Mouse (Mus musculus) limb, embryonic 11.5 days (tissue): ENCODE data around the gene Prss27. TPM values are rescaled to one million over a fixed set of nuclear protein-coding genes. Genes with fewer than 3 reads are reported as not detected.

Experiments used
- ATAC-seq: fragments of 200-750 bp; cut with Nextera tagmentation; 2 replicates; pipeline ENCODE4 v1.8.0; 2017; ENCODE audit warnings: low read depth; ENCODE audit not compliant: insufficient number of reproducible peaks, low FRiP score, low TSS enrichment
- DNase-seq: peaks from one replicate; pipeline ENCODE4 v3.0.0-alpha.2; 2015; ENCODE audit warnings: low spot score
- H3K27ac ChIP-seq: fragments of 300-500 bp; sonication (generic); replicated peaks from 2 replicates; pipeline ENCODE4 v1.5.1; 2014; ENCODE audit warnings: low read depth, mild to moderate bottlenecking, low read length
- H3K27me3 ChIP-seq: fragments of 300-500 bp; sonication (generic); 2 replicates; pipeline ENCODE4 v1.6.1; 2014; ENCODE audit warnings: mild to moderate bottlenecking, low read length, mixed read lengths; ENCODE audit not compliant: control insufficient read depth, insufficient read depth
- H3K36me3 ChIP-seq: fragments of 300-500 bp; sonication (generic); 2 replicates; pipeline ENCODE4 v1.6.1; 2014; ENCODE audit warnings: mild to moderate bottlenecking, low read length, moderate library complexity, mixed read lengths; ENCODE audit not compliant: control insufficient read depth, insufficient read depth
- H3K4me1 ChIP-seq: fragments of 300-500 bp; sonication (generic); 2 replicates; pipeline ENCODE4 v1.6.1; 2014; ENCODE audit warnings: low read length, mixed read lengths; ENCODE audit not compliant: control insufficient read depth, insufficient read depth
- H3K4me2 ChIP-seq: fragments of 300-500 bp; sonication (generic); 2 replicates; pipeline ENCODE4 v1.6.1; 2014; ENCODE audit warnings: low read depth, mild to moderate bottlenecking, moderate library complexity; ENCODE audit not compliant: severe bottlenecking
- H3K4me3 ChIP-seq: fragments of 300-500 bp; sonication (generic); 2 replicates; pipeline ENCODE4 v1.5.1; 2014; ENCODE audit warnings: low read depth, low read length
- H3K9ac ChIP-seq: fragments of 300-500 bp; sonication (generic); 2 replicates; pipeline ENCODE4 v1.6.1; 2014; ENCODE audit warnings: mild to moderate bottlenecking, low read length
- H3K9me3 ChIP-seq: fragments of 300-500 bp; sonication (generic); 2 replicates; pipeline ENCODE4 v1.6.1; 2016; ENCODE audit warnings: low read length; ENCODE audit not compliant: control insufficient read depth
- WGBS: fragments of 180-500 bp; shearing (Covaris S2); extraction: QIAGEN DNeasy Blood & Tissue Kit; methylation state at CpG from one replicate; pipeline ENCODE4 v1.1.7; 2014; 5-methylcytosine and 5-hydroxymethylcytosine counted together
- polyA plus RNA-seq: library from polyadenylated mRNA; unstranded; fragments of >200 nt; fragmentation: Nextera tagmentation; extraction: Ambion mirVana; gene quantifications from 2 replicates; pipeline ENCODE4 v1.2.1, GENCODE M21; 2014

Gene Prss27
- polyA plus RNA-seq, 1 experiment from 2014 or later = 0.27 TPM

GRCm38 (mm10) chr17:24045608-24046007, 7.7 kb downstream of the Prss27 start:
- WGBS = 79% methylated on average over 10 of the region's 10 CpGs
- peaks cover 11% of the 10 kb centered on the region; the same call in 1 of the 2 replicates for H3K36me3 ChIP-seq
- no peak overlapping the region for H3K4me3 ChIP-seq
- DNase-seq (no peak), ATAC-seq (no peak)
- no peaks in the 10 kb centered on the region for H3K9me3 ChIP-seq
- no peak overlapping the region for H3K4me2 ChIP-seq
- H3K27me3 ChIP-seq = no peaks in the 10 kb centered on the region
- H3K4me1 ChIP-seq = no peaks in the 10 kb centered on the region
- H3K27ac ChIP-seq = no peak overlapping the region
- H3K9ac ChIP-seq = no peak overlapping the region

- Histone ChIP-seq H3K4me1 (no peaks in the 10 kb centered on the region), H3K4me3 (no peak overlapping the region), H3K36me3 (peaks cover 13% of the 10 kb centered on the region; the same call in 1 of the 2 replicates), H3K27ac (no peak overlapping the region), H3K4me2 (no peak overlapping the region), H3K9me3 (no peaks in the 10 kb centered on the region), H3K9ac (no peak overlapping the region), H3K27me3 (no peaks in the 10 kb centered on the region)
- DNase-seq (no peak), ATAC-seq (no peak)
- WGBS = 45% methylated on average over 5 of the region's 5 CpGs
Observed at GRCm38 (mm10) chr17:24046026-24046425, 8.1 kb downstream of the Prss27 start.

GRCm38 (mm10) chr17:24048053-24048452, 10.1 kb downstream of the Prss27 start:
- no peak for ATAC-seq
- H3K9ac ChIP-seq = no peak overlapping the region
- WGBS = 92% methylated on average over 5 of the region's 5 CpGs

GRCm38 (mm10) chr17:24049008-24049407, 11.1 kb downstream of the Prss27 start:
- Histone ChIP-seq H3K4me2 (no peak overlapping the region), H3K4me3 (no peak overlapping the region), H3K36me3 (peaks cover 20% of the 10 kb centered on the region; the same call in 1 of the 2 replicates), H3K4me1 (no peaks in the 10 kb centered on the region), H3K9me3 (no peaks in the 10 kb centered on the region), H3K27ac (no peak overlapping the region), H3K27me3 (no peaks in the 10 kb centered on the region), H3K9ac (no peak overlapping the region)
- DNase-seq = no peak
- ATAC-seq = no peak
- WGBS = 89% methylated on average over 8 of the region's 8 CpGs

More at GRCm38 (mm10) chr17:24048053-24048452, 10.1 kb downstream of the Prss27 start:
- DNase-seq = no peak
- no peak overlapping the region for H3K4me2 ChIP-seq
- H3K4me1 ChIP-seq = no peaks in the 10 kb centered on the region
- H3K4me3 ChIP-seq = no peak overlapping the region
- no peaks in the 10 kb centered on the region for H3K27me3 ChIP-seq
- peaks cover 15% of the 10 kb centered on the region; the same call in 1 of the 2 replicates for H3K36me3 ChIP-seq
- no peak overlapping the region for H3K27ac ChIP-seq
- no peaks in the 10 kb centered on the region for H3K9me3 ChIP-seq

- Histone ChIP-seq H3K4me3 (no peak overlapping the region), H3K4me1 (no peaks in the 10 kb centered on the region), H3K9me3 (no peaks in the 10 kb centered on the region), H3K27ac (no peak overlapping the region), H3K36me3 (peaks cover 30% of the 10 kb centered on the region), H3K27me3 (no peaks in the 10 kb centered on the region), H3K4me2 (no peak overlapping the region), H3K9ac (no peak overlapping the region)
- DNase-seq (no peak), ATAC-seq (no peak)
- whole genome bisulfite sequencing = 94% methylated on average over 14 of the region's 14 CpGs
Observed at GRCm38 (mm10) chr17:24056636-24057625, 19.0 kb downstream of the Prss27 start.

- no peaks in the 10 kb centered on the region for H3K9me3 ChIP-seq
- H3K4me2 ChIP-seq = no peak overlapping the region
- H3K36me3 ChIP-seq = peaks cover 30% of the 10 kb centered on the region
- ATAC-seq (no peak), DNase-seq (no peak)
- no peak overlapping the region for H3K9ac ChIP-seq
- 90% methylated on average over 5 of the region's 5 CpGs for WGBS
- H3K27me3 ChIP-seq = no peaks in the 10 kb centered on the region
- no peaks in the 10 kb centered on the region for H3K4me1 ChIP-seq
- H3K27ac ChIP-seq = no peak overlapping the region
- H3K4me3 ChIP-seq = no peak overlapping the region
Observed at GRCm38 (mm10) chr17:24057730-24058245, 19.8 kb downstream of the Prss27 start.

- WGBS = 89% methylated on average over 4 of the region's 4 CpGs
- no peak overlapping the region for H3K4me2 ChIP-seq
- no peaks in the 10 kb centered on the region; the same call in 1 of the 2 replicates for H3K9me3 ChIP-seq
- H3K4me3 ChIP-seq = no peak overlapping the region
- H3K36me3 ChIP-seq = peaks cover 14% of the 10 kb centered on the region
- no peaks in the 10 kb centered on the region for H3K4me1 ChIP-seq
- ATAC-seq (no peak), DNase-seq (no peak)
- no peaks in the 10 kb centered on the region for H3K27me3 ChIP-seq
- H3K9ac ChIP-seq = no peak overlapping the region
- no peak overlapping the region for H3K27ac ChIP-seq
Observed at GRCm38 (mm10) chr17:24062459-24063155, 24.7 kb downstream of the Prss27 start.

GRCm38 (mm10) chr17:24068271-24068670, 30.3 kb downstream of the Prss27 start:
- Histone ChIP-seq H3K9me3 (no peaks in the 10 kb centered on the region; the same call in 1 of the 2 replicates), H3K4me3 (no peak overlapping the region), H3K4me2 (no peak overlapping the region), H3K36me3 (0 out of 2 replicates have a peak, but pooled peaks cover 2% of the 10 kb centered on the region), H3K27me3 (no peaks in the 10 kb centered on the region), H3K9ac (no peak overlapping the region), H3K27ac (no peak overlapping the region), H3K4me1 (peaks cover 6% of the 10 kb centered on the region)
- ATAC-seq (no peak), DNase-seq (no peak)
- WGBS = 89% methylated on average over 5 of the region's 5 CpGs
